Mouse (Mus musculus) monocyte, adult 2 months (primary cell): Measurements from ENCODE around the gene Dusp2.
A peak's percentile ranks its signal among the peaks of the same experiment; 100 is the strongest.

Source experiments
- DNase-seq, 2 experiments: peaks; one replicate each; pipeline ENCODE4 v3.0.0; 2022; ENCODE audit warnings: low spot score in 2 of 2, low read depth in 1 of 2

Dusp2 gene

GRCm38 (mm10) chr2:127322671-127323285 lies 13.2 kb upstream of the Dusp2 start:
- peak in 1 of 2 experiments; percentile 47 for DNase-seq

GRCm38 (mm10) chr2:127323667-127324066 lies 12.3 kb upstream of the Dusp2 start:
- DNase-seq: no peak

- no peak for DNase-seq
Measured at GRCm38 (mm10) chr2:127324456-127324855, 11.5 kb upstream of the Dusp2 start.

GRCm38 (mm10) chr2:127328090-127328851 lies 7.7 kb upstream of the Dusp2 start:
- no peak for DNase-seq

- DNase-seq: no peak
Measured at GRCm38 (mm10) chr2:127332807-127333570, 3.0 kb upstream of the Dusp2 start.

GRCm38 (mm10) chr2:127333945-127334603 lies 1.9 kb upstream of the Dusp2 start:
- no peak for DNase-seq

GRCm38 (mm10) chr2:127335078-127335541 lies 849 bp upstream of the Dusp2 start:
- DNase-seq: peak in 1 of 2 experiments; percentile 78

- DNase-seq: no peak
Measured at GRCm38 (mm10) chr2:127336497-127336832, 506 bp downstream of the Dusp2 start.

- DNase-seq: no peak
Measured at GRCm38 (mm10) chr2:127336885-127337284, 926 bp downstream of the Dusp2 start.

- peak in 1 of 2 experiments; percentile 38 for DNase-seq
Measured at GRCm38 (mm10) chr2:127337531-127337930, 1.6 kb downstream of the Dusp2 start.

- DNase-seq: peak in 1 of 2 experiments; percentile 56
Measured at GRCm38 (mm10) chr2:127338012-127338411, 2.1 kb downstream of the Dusp2 start.

- DNase-seq: no peak
Measured at GRCm38 (mm10) chr2:127338416-127338815, 2.5 kb downstream of the Dusp2 start, which contains the start of gene Astl. Gene Astl (plus strand): TSS chr2:127338639.

GRCm38 (mm10) chr2:127338833-127339232 lies 2.9 kb downstream of the Dusp2 start:
- peak in 1 of 2 experiments; percentile 36 for DNase-seq

- no peak for DNase-seq
Measured at GRCm38 (mm10) chr2:127339262-127339661, 3.3 kb downstream of the Dusp2 start.

- DNase-seq: peak in 1 of 2 experiments; percentile 47
Measured at GRCm38 (mm10) chr2:127341159-127341558, 5.2 kb downstream of the Dusp2 start.

GRCm38 (mm10) chr2:127346334-127346733 lies 10.4 kb downstream of the Dusp2 start:
- DNase-seq: no peak

- no peak for DNase-seq
Measured at GRCm38 (mm10) chr2:127347147-127347985, 11.4 kb downstream of the Dusp2 start.

GRCm38 (mm10) chr2:127353881-127354280 lies 17.9 kb downstream of the Dusp2 start:
- no peak for DNase-seq

GRCm38 (mm10) chr2:127362459-127363281 lies 26.7 kb downstream of the Dusp2 start, which contains the start of gene Adra2b:
Gene Adra2b (plus strand): TSS chr2:127363208.
- peak; percentile 32 to 50 for DNase-seq
